Mouse (Mus musculus) adrenal gland, postnatal 10 days (tissue): ENCODE measurements at regions not wholly inside any gene's neighbourhood (a gene's known extent, or its start where the extent isn't known, plus 50 kb on each side); places are given as distances from the start of the nearest gene placed in this dataset.

Source experiments
- DNase-seq: peaks from one replicate; pipeline ENCODE4 v3.0.0; 2021; ENCODE audit warnings: mixed read lengths

GRCm38 (mm10) chr1:128781311-128781710, 189.2 kb upstream of the Cxcr4 start:
- DNase-seq, result no peak

- no peak for DNase-seq
Observed at GRCm38 (mm10) chr1:128779586-128780158, 187.6 kb upstream of the Cxcr4 start.

GRCm38 (mm10) chr1:128772440-128772839, 180.3 kb upstream of the Cxcr4 start:
- DNase-seq, result no peak

- DNase-seq, result no peak
Observed at GRCm38 (mm10) chr1:128770786-128771185, 178.7 kb upstream of the Cxcr4 start.

GRCm38 (mm10) chr1:128767991-128768390, 175.9 kb upstream of the Cxcr4 start:
- no peak for DNase-seq

- no peak for DNase-seq
Observed at GRCm38 (mm10) chr1:128767415-128767814, 175.3 kb upstream of the Cxcr4 start.

GRCm38 (mm10) chr1:128766894-128767268, 174.8 kb upstream of the Cxcr4 start:
- no peak for DNase-seq

GRCm38 (mm10) chr1:128766193-128766893, 174.2 kb upstream of the Cxcr4 start:
- DNase-seq, result no peak

- no peak for DNase-seq
Observed at GRCm38 (mm10) chr1:128765626-128766025, 173.5 kb upstream of the Cxcr4 start.

- DNase-seq, result no peak
Observed at GRCm38 (mm10) chr1:128765142-128765541, 173.0 kb upstream of the Cxcr4 start.

- no peak for DNase-seq
Observed at GRCm38 (mm10) chr1:128762854-128763253, 170.8 kb upstream of the Cxcr4 start.

- no peak for DNase-seq
Observed at GRCm38 (mm10) chr1:128762076-128762475, 170.0 kb upstream of the Cxcr4 start.

GRCm38 (mm10) chr1:128758802-128759481, 166.8 kb upstream of the Cxcr4 start:
- no peak for DNase-seq

- no peak for DNase-seq
Observed at GRCm38 (mm10) chr1:128758294-128758801, 166.3 kb upstream of the Cxcr4 start.

GRCm38 (mm10) chr1:128753427-128754012, 161.4 kb upstream of the Cxcr4 start:
- no peak for DNase-seq

- DNase-seq, result no peak
Observed at GRCm38 (mm10) chr1:128749437-128749994, 157.4 kb upstream of the Cxcr4 start.

- DNase-seq, result no peak
Observed at GRCm38 (mm10) chr1:128747196-128747790, 155.2 kb upstream of the Cxcr4 start.

GRCm38 (mm10) chr1:128746461-128747009, 154.4 kb upstream of the Cxcr4 start:
- no peak for DNase-seq

GRCm38 (mm10) chr1:128740616-128741015, 148.5 kb upstream of the Cxcr4 start:
- peak; percentile 42 for DNase-seq

GRCm38 (mm10) chr1:128738152-128738551, 146.1 kb upstream of the Cxcr4 start:
- no peak for DNase-seq

GRCm38 (mm10) chr1:128734857-128735256, 142.8 kb upstream of the Cxcr4 start:
- DNase-seq, result no peak

GRCm38 (mm10) chr1:128731445-128731844, 139.4 kb upstream of the Cxcr4 start:
- DNase-seq, result no peak
